Mouse (Mus musculus): Measurements from ENCODE around the gene Sult6b1.

GRCm38 (mm10) chr17:78912861-78913281, 6.1 kb upstream of the Sult6b1 start:
- TF ChIP-seq POLR2A (IDR thresholded peaks at IDR 0.05; ENCODE audit: low read depth, low read length) (0 out of 2 replicates have a peak, but pooled peaks have one; percentile 16), CTCF (IDR thresholded peaks at IDR 0.05; ENCODE audit: borderline replicate concordance, insufficient read depth, low read length) (no peak)
